Mouse (Mus musculus) cerebellum, adult 18-20 months (tissue): Measurements from ENCODE around the gene Parp2.
"Not testable (repeated sequence)": the region's sequence is repeated elsewhere in the genome, so short reads cannot be mapped to it uniquely, and the experiment has no call there.

Experiments used
- DNase-seq, 2 experiments: peaks; one replicate each; pipeline ENCODE4 v3.0.0; 2021

Parp2 gene

DNA sequence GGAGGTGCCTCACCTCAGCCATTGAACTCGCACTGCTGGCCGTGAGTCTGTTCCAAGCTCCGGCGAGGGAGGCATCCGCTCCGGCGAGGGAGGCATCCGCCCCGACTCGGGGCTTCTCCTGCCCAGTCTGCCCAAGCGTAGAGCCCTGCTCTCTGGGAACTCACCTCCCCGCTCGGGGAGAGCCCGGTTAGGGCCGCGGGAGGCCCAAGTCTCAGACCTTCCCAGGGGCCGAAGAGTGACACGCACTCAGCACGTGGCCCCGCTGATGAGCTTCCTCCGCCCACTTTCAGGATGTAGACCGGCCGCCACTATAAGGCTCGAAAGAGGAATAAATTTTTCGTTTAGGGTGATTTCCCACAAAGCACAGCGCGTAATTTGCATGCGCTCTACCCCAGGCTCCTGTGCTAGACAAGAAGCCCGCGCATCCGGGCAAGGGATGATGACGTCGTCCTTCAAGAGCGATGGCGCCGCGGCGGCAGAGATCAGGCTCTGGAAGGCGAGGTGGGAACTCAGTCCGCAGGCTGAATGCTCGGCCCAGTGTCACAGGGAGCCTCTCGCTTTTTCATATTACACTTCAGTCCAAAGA is at the start of gene Parp2, which contains the start of gene Ccnb1ip1:
Parp2 (plus strand) TSS at position 355 of the 586 bp plus-strand sequence.
Ccnb1ip1 (minus strand) TSS at position 246 of the 586 bp plus-strand sequence.
- peak; percentile 96 to 99 for DNase-seq

DNA sequence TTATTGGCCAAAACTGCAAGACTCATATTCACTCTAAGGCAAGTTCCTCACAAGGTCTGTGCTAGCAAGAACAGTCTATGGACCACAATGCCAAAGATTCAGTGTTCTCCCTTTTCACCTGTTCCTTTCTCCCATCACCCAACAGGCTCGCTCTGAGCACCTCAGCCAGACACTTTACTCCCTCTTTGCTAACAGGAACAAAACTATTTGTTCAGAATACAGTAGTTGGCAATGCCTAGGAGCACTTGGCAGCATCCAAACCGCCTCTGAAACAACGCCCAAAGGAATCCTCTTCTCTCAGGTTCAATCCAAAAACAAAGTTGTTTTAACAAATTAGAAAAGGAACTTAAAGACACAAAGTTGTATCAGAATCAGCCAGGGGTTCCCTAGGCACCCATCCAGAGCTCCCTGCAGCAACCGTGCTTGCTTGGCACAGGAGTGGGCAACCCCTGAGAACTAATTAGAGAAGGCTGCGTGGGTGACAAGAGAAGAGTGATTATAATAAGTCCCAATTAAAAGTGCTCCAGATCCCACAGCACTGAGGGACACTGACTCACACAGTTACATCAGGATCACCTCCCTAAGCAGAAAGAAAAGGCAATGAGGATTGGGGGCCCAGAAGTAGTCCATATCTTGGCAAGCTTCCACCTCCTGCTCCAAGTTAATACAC is 49.1 kb upstream of the Parp2 start:
- no peak for DNase-seq

DNA sequence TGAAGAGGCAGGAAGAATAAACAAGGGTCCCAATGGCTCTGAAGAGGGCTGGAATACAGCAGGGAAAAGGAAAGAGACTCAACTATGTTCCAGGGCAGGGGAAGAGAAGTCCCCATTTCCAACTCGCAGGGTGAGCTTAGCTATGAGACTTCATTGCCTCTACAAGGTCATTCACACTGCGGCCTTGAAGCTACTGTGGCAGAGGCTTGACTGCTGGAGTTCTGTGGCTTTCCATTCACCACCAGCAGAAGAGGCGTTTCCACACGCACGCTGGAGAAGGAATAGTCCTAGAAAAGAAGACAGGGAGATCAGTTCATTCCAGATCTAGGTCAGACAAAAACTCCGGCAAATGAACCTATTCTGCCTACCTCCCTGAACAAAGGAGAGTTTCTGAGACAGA is 41.9 kb upstream of the Parp2 start:
- no peak for DNase-seq

DNA sequence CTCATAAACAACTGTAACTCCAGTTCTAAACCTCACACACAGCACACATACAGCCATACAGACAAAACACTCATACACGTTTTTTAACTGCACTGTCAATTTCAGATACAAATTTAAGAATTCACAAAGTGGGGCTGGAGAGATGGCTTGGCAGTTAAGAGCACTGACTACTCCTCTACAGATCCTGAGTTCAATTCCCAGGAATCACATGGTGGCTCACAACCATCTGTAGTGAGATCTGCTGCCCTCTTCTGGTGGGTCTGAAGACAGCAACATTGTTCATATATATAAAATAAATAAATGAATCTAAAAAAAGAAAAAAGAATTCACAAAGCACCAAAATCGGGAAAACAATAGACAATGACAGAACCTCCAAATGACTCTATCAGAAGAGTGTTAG is 36.3 kb upstream of the Parp2 start:
- no peak for DNase-seq

DNA sequence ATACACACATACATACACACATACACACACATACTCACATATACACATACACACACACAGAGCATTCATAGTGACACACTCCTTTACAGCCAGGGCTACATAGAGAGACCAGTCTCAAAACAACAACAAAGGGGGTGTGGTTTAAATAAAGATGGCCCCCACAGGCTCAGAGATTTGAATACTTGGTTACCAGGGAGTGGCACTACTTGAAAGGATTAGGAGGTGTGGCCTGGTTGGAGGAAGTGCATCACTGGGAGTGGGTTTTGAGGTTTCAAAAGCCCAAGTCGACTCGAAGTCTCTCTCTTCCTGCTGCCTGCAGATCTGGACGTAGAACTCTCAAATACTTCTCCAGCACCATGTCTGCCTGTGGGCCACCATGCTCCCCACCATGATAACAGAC is 25.5 kb upstream of the Parp2 start:
- DNase-seq: no peak

DNA sequence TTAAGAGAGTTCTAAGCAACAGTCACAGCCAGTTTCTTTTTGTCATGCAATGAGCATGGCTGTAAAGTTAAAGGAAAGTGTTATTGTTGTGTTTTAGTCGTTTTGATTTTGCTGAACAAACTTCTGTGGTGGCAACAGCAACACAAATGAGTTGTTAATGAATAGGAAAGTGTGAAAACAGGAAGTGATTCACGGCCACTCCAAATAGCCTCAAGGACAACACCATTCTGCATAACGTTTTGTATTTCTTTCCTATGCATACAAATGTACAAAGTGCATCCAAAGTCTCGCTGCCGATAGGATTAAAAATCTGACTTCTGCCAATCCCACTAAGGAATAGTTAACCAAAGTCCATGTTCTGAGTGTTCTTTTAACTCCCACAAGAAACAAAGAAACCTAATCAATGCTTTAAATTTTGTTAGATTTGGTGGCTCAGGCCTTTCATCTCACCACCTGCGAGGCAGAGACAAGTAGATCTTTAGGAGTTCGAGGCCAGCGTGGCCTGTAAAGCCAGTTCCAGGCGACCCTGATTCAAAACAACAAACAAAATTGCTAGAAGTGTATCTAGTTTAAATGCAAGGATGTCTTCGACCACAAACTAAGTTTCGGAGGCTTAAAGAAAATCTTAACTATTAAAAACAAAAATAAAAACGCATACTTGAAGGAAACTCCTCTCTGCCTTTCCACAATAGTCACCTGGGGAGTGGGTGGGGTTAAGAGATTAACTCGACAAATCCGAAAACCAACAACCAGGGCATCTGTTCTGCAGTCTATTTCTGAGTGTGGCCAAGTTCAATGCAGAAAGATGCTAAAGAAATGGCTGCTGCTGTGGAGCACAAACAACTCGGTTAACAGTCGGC is 23.0 kb upstream of the Parp2 start:
- DNase-seq: no peak

DNA sequence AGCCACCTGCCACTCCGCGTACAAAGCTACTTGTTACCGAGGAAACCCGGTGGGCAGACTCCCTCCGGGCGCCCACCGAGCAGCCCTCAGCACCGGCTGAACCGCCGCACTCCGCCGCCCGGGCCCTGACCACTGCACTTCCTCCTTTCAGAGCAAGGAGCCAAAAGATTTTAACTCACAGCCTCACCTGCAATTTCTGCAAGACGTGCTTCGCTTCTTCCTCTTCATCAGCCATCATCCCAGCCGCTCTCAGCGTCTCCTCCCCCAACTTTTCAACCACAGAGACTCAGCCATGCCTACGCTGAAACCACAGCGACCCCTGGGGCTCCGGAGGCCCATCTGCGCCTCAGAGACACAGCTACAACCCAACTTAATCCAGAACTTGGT is 22.4 kb upstream of the Parp2 start, which contains the start of gene Ttc5:
Ttc5 (minus strand) TSS at position 269 of the 387 bp plus-strand sequence.
- peak; percentile 86 to 90 for DNase-seq

DNA sequence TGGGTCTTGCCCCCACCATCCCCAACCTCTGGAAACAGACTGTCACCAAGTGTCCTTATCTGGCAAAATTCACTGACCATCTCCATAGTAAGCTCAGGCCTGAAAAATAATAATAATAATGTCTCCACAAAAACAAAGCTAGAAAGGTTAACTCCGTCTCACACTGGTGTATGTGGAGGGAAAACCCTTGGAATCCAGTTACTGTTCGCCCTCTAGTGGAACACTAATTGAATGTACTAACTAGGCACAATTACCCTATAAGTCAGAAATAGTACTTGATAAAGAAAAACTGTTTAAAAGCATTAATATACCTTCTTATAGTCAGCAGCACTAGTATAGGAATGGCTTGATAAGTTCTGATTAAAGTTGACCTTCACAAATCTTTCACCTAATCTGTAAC is 19.5 kb upstream of the Parp2 start:
- no peak for DNase-seq

DNA sequence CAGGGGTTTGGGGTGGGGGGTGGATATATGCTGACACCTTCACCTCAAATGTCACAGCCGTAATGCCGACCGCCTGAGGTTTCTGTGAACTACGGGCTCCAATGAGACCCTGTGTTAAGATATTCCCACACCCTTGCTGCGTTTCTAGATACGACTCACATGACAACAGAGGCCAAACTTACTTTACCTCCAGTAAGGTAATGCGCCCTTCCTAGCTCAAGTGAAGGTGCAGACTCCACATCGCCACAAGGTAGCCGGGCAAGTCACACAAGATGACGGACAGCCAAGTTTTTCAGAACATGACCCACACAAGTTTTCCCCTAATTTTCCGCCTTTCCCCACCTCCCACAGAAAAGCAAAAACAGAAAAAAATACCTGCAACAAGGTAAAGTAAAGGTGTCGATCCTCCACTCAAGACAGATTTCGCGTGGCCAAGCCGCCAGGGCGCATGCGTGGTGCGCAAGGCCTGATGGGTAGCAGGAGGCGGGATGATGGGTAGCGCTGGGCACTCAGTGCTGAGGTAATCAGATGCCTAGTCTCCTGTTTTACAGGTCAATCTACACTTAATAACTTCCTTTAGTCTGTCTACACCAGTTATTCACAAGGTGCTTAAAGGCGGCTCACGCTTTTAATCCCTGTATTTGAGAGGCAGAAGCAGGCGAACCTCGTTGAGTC is 12.2 kb upstream of the Parp2 start:
- no peak for DNase-seq

DNA sequence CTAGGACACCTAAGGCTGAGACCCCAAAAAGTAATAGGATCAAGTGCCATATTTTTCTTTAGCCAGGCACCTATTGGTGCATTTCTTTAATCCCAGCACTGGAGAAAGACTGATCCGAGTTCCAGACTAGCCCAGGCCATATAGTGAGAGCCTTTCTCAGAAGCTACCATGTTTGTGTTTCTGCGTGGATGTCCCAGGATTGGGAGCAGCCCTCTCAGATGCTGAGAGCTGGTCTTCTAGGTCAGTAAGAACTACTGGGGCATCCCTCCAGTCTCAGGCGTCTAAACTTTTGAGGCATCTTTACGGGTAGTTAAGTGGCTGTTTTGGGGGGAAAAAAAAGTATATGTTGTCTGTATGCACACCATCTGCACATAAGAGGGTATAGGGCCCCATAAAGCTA is 11.7 kb upstream of the Parp2 start:
- no peak for DNase-seq

DNA sequence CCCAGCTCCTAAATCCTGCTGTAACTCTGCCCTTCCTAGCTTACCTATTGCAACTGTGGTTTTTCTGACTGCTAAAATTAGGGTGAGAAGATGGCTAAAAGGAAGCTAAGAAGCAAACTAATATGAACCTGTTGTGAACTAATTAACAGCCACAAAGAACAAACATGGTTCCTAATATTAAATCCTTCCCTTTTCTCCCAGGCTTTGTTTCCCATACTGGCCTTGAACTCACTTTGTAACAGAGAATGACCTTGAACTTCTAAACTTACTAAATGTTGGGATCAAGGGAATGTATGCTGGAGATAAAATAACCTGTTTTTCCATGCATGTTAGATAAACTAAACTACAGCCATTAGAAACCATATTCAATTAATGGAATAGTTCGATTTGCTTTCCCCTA is 11.2 kb upstream of the Parp2 start:
- DNase-seq: no peak

DNA sequence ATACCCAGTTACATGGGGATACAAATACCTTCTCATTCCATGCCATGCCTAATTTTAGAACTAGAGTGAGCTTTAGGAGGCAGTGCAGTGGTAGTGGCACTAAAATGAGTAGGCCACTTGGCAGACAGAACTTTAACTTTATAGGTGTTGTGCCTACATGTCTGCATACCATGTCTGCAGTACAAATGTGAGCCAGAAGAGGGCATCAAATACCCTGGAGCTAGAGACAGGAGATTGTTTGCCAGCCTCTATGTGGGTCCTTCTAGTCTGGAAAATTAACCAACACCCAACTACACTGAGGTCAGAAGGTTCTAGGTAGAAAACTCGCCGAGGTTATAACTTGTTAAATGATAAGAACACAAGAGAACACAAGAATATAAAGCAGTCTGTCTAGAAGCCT is 9.1 kb upstream of the Parp2 start:
- no peak for DNase-seq

DNA sequence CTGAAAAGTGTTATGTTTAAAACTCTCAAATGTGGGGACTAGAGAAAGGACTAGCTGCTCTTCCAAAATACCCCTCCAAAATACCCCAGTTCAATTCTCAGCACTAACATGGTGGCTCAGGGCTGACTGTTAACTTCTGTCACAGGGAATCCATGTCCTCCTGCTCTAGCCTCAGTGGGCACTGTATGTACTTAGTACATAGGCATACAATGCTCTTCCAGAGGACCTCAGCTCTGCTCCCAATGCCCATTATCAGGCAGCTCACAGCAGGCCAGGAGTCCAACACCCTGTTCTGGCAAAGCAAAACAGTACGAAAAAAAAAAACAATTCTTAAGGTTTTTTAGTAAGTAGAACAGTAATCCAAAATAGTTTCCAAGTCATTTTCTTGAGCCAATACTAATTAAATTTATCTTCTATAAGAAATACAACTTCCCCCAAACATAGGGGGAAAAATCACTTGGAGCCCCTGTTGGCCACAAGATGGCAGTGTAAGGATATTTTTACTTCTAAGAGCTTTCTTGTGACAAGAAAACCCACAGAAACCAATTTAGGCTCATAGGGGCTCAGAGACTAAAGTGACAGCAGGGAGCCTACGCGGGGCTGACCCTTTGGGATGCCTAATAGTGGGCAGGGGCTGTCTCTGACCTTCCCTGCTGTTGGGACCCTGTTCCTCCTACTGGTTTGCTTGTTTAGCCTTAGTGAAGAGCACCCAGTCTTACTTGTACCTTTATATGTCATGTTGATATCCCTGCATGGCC is 8.0 kb upstream of the Parp2 start:
- DNase-seq: peak; percentile 39 to 55

DNA sequence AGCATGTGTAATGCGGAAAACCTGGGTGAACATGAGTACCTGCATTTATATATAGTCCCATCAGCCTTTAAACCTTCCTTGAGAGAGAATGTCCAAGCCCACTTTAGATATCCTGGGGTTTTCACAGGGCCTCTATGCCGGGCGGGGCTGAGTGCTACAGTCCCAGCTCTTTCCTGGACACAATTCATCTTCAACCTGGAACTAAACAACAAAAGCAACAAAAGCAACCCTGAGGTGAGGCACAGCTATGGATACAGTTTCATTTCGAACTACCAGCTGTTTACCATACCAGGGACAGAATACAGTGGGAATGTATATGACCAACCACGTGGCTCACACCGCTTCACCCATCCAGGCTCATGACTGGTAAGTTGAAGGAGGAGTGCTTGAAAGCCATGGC is 5.2 kb upstream of the Parp2 start:
- no peak for DNase-seq

DNA sequence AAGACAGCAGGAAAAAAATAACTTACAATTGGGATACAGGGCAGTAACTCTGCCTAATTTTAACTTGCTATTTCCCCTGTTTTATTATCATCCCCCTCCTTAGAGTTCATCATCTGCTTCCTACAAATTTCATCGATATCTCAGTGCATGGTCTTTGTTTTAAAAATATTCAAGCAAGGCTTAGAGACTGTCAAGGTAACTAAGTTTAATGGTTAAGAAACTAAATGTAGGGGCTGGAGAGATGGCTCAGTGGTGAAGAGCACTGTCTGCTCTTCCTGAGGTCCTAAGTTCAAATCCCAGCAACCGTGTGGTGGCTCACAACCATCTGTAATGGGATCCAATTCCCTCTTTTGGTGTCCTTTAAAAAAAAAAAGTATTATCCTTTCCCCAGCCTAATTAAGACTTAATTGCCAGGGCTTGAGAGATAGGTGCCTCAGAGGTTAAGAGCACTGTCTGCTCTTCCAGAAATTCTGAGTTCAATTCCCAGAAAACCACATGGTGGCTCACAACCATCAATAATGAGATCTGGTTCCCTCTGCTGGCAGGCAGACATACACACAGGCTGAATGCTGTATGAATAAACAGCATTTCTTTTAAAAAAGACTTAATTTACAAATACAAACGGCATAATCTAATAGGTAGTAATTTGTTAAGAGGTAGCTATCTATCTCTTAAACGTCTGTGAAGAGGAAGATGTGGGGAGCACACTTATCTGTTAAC is 4.6 kb upstream of the Parp2 start:
- DNase-seq: no peak

DNA sequence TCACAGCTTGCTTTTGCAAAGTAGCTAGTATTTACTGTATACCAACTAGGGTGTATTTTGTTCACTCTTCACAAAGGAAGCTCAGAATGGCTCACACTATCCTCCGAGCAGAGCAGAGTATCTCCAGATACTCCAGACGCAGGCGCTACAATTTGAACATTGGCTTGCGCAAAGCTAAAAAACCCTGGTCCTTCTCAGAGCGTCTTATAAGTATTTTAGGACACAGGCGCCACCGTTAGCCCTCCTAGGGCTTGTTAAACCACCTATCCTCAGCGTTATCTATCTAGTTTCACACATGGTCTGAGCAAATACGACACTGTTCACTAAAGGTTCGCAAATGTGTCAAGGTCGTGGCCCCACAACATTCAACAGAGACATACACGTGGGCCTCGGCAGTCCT is 3.0 kb upstream of the Parp2 start:
- DNase-seq: no peak

DNA sequence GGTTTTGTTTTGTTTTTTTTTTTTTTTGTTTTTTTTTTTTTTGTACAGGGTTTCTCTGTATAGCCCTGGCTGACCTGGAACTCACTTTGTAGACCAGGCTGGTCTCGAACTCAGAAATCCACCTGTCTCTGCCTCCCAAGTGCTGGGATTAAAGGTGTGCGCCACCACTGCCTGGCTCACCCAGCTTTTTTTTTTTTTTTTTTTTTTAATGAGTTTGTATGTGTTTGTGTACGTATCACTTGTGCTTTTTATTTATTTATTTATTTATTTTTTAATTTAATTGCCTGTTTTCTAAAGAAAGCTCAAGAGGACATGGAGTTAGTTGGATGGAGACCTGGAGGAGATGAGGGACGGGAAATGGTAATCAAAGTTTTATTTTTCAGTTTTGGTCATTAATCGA is 1.2 kb upstream of the Parp2 start:
- DNase-seq: not testable (repeated sequence)

DNA sequence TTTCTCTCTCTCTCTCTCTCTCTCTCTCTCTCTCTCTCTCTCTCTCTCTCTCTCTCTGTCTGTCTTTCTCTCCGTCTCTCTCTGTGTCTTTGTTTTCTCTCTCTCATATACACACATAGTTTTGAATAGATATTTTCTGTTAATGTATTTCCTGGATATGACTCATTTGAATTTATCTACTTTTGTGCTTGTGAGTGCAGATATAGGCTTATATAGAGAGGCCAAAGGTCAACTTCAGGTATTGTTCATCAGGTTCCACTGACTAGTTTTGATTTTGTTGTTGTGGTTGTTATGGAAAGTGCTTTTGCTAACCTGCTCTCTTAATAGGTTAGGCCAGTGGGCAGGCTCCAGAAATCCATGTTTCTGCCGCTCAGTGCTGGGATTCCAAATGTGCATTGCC is 5.4 kb downstream of the Parp2 start:
- DNase-seq: no peak

DNA sequence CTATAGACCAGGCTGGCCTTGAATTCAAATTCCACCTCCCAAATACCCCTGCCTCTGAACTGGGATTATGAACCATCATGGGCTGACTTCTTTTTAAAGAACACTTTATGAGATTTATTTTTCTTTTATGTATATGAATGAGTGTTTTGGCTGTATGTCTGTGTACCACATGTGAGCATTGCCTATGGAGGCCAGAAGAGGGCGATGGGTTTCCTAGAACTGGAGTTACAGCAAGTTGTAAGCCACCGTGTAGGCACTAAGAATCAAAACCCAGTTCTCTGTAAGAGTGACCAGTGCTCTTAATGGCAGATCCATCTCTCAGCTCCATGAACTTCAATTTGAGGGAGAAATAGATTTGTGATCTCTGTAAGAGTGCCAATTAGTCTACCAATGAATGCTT is 15.6 kb downstream of the Parp2 start:
- DNase-seq: no peak

DNA sequence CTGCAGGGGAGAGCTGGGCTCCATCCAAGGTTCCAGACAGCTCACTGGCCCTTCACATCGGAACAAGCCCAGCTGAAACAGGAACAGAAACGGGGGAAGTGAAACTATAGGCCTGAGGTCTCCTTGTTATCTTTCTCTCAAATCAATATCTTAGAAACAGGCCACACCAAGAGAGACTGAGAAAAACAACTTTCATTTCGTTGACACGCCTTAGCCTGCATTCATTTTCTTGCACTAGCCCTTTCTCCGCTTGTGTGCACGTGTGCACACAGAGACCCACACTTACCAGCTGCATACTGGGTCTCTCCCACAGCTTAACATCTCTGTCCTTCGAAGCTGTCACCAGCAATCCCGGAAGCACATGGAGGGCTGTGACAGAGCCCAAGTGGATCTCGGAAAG is 16.6 kb downstream of the Parp2 start:
- no peak for DNase-seq

DNA sequence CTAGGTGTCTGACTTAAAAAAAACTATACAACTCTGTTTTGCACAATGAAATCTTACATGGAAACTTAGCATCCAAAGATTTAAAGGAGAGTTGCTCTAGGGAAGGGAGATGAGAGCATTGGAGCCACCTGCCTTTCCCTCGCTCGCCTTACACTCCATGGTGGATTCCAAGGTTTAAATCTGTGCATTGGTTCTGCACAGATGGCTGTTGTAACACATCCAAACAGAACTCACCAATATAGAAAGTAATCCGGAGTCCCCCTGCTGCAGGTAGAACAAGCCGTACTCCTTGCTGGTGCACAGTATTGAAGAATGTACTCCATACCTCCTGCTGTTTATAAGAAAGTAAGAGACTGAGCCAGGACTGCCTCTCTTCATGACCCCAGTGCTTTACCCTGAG is 18.9 kb downstream of the Parp2 start:
- DNase-seq: no peak

DNA sequence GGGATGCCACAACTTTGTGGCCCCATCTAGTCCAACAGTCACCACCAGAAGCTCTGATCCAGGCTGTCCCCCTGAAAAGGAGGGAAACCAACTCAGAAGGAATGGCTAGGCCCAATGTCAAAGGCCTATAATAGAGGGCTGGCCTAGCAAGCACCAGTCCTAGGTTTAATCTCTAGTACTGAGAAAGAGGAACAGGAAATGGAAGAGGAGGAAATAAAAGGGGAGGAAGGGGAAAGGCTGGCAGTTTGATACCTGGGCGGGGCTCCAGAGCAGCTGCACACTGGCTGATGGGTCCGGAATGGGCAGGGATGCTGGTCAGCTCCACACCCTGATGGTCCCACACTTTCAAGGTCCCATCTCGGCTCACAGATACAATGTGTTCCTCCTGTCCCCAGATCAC is 22.2 kb downstream of the Parp2 start:
- DNase-seq: no peak
